Mouse (Mus musculus) heart, adult 2 months (tissue): ENCODE data around the gene Fgd6.

Source experiments
- CTCF ChIP-seq: fragments of 200-600 bp; IDR thresholded peaks from 2 replicates; pipeline ENCODE4 v1.8.1; 2022; ENCODE audit warnings: antibody characterized with exemption, mild to moderate bottlenecking, moderate library complexity
- POLR2A ChIP-seq: fragments of 200-500 bp; IDR thresholded peaks from 2 replicates; pipeline ENCODE4 v1.6.1; 2011; ENCODE audit warnings: mild to moderate bottlenecking, low read depth, low read length, control low read depth; ENCODE audit not compliant: insufficient read depth

GRCm38 (mm10) chr10:94122595-94122994 is 86.8 kb downstream of the Fgd6 start:
- TF ChIP-seq CTCF, result no peak
- no peak for TF ChIP-seq POLR2A
